Mouse (Mus musculus) limb, embryonic 11.5 days (tissue): ENCODE measurements around the gene Ubr4. TPM values are rescaled to one million over a fixed set of nuclear protein-coding genes. Genes with fewer than 3 reads are reported as not detected.

Experiments used
- ATAC-seq: fragments of 200-750 bp; cut with Nextera tagmentation; 2 replicates; pipeline ENCODE4 v1.8.0; 2017; ENCODE audit warnings: low read depth; ENCODE audit not compliant: insufficient number of reproducible peaks, low FRiP score, low TSS enrichment
- DNase-seq: peaks from one replicate; pipeline ENCODE4 v3.0.0-alpha.2; 2015; ENCODE audit warnings: low spot score
- H3K27ac ChIP-seq: fragments of 300-500 bp; sonication (generic); replicated peaks from 2 replicates; pipeline ENCODE4 v1.5.1; 2014; ENCODE audit warnings: low read depth, mild to moderate bottlenecking, low read length
- H3K27me3 ChIP-seq: fragments of 300-500 bp; sonication (generic); 2 replicates; pipeline ENCODE4 v1.6.1; 2014; ENCODE audit warnings: mild to moderate bottlenecking, low read length, mixed read lengths; ENCODE audit not compliant: control insufficient read depth, insufficient read depth
- H3K36me3 ChIP-seq: fragments of 300-500 bp; sonication (generic); 2 replicates; pipeline ENCODE4 v1.6.1; 2014; ENCODE audit warnings: mild to moderate bottlenecking, low read length, moderate library complexity, mixed read lengths; ENCODE audit not compliant: control insufficient read depth, insufficient read depth
- H3K4me1 ChIP-seq: fragments of 300-500 bp; sonication (generic); 2 replicates; pipeline ENCODE4 v1.6.1; 2014; ENCODE audit warnings: low read length, mixed read lengths; ENCODE audit not compliant: control insufficient read depth, insufficient read depth
- H3K4me2 ChIP-seq: fragments of 300-500 bp; sonication (generic); 2 replicates; pipeline ENCODE4 v1.6.1; 2014; ENCODE audit warnings: low read depth, mild to moderate bottlenecking, moderate library complexity; ENCODE audit not compliant: severe bottlenecking
- H3K4me3 ChIP-seq: fragments of 300-500 bp; sonication (generic); 2 replicates; pipeline ENCODE4 v1.5.1; 2014; ENCODE audit warnings: low read depth, low read length
- H3K9ac ChIP-seq: fragments of 300-500 bp; sonication (generic); 2 replicates; pipeline ENCODE4 v1.6.1; 2014; ENCODE audit warnings: mild to moderate bottlenecking, low read length
- H3K9me3 ChIP-seq: fragments of 300-500 bp; sonication (generic); 2 replicates; pipeline ENCODE4 v1.6.1; 2016; ENCODE audit warnings: low read length; ENCODE audit not compliant: control insufficient read depth
- WGBS: fragments of 180-500 bp; shearing (Covaris S2); extraction: QIAGEN DNeasy Blood & Tissue Kit; methylation state at CpG from one replicate; pipeline ENCODE4 v1.1.7; 2014; 5-methylcytosine and 5-hydroxymethylcytosine counted together
- polyA plus RNA-seq: library from polyadenylated mRNA; unstranded; fragments of >200 nt; fragmentation: Nextera tagmentation; extraction: Ambion mirVana; gene quantifications from 2 replicates; pipeline ENCODE4 v1.2.1, GENCODE M21; 2014

The Ubr4 gene
- polyA plus RNA-seq, 1 experiment from 2014 or later = 87.0 TPM

- no peaks in the 10 kb centered on the region; the same call in 1 of the 2 replicates for H3K36me3 ChIP-seq
- H3K4me2 ChIP-seq = no peak overlapping the region
- WGBS = 86% methylated on average over 8 of the region's 8 CpGs
- no peaks in the 10 kb centered on the region for H3K27me3 ChIP-seq
- ATAC-seq = no peak
- H3K4me1 ChIP-seq = no peaks in the 10 kb centered on the region
- no peak overlapping the region for H3K4me3 ChIP-seq
- no peak overlapping the region for H3K9ac ChIP-seq
- DNase-seq = no peak
- H3K27ac ChIP-seq = no peak overlapping the region
- H3K9me3 ChIP-seq = no peaks in the 10 kb centered on the region
These were observed 151.5 kb downstream of the Ubr4 start for GRCm38 (mm10) chr4:139503919-139504318.

DNA sequence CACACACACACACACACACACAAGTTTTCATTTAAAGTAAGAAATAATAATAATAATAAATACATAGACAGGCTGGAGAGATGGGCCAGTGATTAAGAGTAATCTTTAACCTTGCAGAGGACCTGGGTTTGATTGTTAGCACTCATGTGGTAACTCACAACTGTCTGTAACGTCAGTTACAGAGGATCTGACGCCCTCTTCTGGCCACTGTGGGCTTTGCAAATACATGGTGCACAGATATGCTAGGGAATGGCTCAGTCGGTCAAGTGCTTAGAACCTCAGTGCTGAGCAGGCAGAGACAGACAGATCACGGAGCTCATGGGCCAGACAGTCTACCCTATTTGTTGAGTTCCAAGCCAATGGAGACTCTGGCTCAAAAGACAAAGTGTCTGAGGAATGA lies 153.3 kb downstream of the Ubr4 start:
- no peaks in the 10 kb centered on the region for H3K4me1 ChIP-seq
- no peaks in the 10 kb centered on the region for H3K9me3 ChIP-seq
- H3K27ac ChIP-seq = no peak overlapping the region
- H3K4me2 ChIP-seq = no peak overlapping the region
- ATAC-seq (no peak), DNase-seq (no peak)
- H3K36me3 ChIP-seq = no peaks in the 10 kb centered on the region; the same call in 1 of the 2 replicates
- no peaks in the 10 kb centered on the region for H3K27me3 ChIP-seq
- H3K4me3 ChIP-seq = no peak overlapping the region
- no peak overlapping the region for H3K9ac ChIP-seq
- 74% methylated on average over 4 of the region's 4 CpGs for WGBS

- no peak overlapping the region for H3K4me3 ChIP-seq
- no peaks in the 10 kb centered on the region; the same call in 1 of the 2 replicates for H3K36me3 ChIP-seq
- WGBS = 90% methylated on average over 11 of the region's 11 CpGs
- no peak overlapping the region for H3K4me2 ChIP-seq
- no peaks in the 10 kb centered on the region for H3K4me1 ChIP-seq
- no peaks in the 10 kb centered on the region for H3K9me3 ChIP-seq
- H3K9ac ChIP-seq = no peak overlapping the region
- no peak for DNase-seq
- ATAC-seq = no peak
- H3K27ac ChIP-seq = no peak overlapping the region
- H3K27me3 ChIP-seq = no peaks in the 10 kb centered on the region
These were observed 154.3 kb downstream of the Ubr4 start for GRCm38 (mm10) chr4:139506727-139507126.

DNA sequence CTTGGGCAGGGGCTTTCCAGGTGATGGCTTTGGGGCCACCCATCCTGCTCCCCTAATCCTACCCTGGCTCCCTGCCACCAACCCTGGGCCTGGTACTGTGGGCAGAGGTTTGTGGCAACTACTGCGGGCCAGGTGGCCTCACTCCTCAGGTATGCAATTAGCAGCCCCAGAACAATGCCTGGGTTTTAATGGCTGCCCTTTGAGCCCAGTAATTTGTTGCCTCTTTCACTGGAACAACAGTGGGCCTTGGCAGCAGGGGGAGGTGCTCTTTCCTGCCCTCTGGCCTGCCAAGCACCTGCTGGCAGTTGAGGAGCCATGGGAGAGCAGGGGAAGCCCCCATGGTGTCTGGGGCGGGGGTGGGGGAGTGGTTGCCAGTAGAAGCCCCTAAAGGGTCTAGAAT lies 156.7 kb downstream of the Ubr4 start:
- no peak for DNase-seq
- no peak overlapping the region for H3K9ac ChIP-seq
- no peaks in the 10 kb centered on the region for H3K27me3 ChIP-seq
- 70% methylated on average over 2 of the region's 2 CpGs for WGBS
- H3K36me3 ChIP-seq = no peaks in the 10 kb centered on the region; the same call in 1 of the 2 replicates
- no peaks in the 10 kb centered on the region for H3K4me1 ChIP-seq
- no peak overlapping the region for H3K4me2 ChIP-seq
- H3K4me3 ChIP-seq = no peak overlapping the region
- H3K27ac ChIP-seq = no peak overlapping the region
- no peaks in the 10 kb centered on the region for H3K9me3 ChIP-seq
- ATAC-seq = no peak

DNA sequence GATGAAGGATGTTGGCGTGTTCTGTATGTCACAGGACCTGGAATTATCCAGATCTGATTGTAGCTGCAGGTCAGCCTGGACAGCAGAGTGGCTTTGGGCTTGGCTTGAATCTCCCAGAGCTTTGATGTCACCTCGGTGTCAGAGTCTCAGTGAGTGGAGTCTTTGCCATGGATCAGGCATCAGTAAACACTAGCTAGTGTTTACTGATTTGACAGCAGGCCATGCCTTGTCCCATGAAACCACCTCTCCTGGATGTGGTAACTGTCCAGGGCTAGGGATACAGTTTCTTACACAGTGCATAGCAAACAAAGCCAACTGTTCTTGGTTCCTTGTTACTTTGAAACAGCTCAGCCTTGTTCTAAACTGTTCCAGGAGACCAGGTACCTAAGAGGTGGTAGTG lies 159.1 kb downstream of the Ubr4 start:
- Histone ChIP-seq H3K27ac (no peak overlapping the region), H3K27me3 (no peaks in the 10 kb centered on the region), H3K9ac (no peak overlapping the region), H3K4me3 (no peak overlapping the region), H3K4me1 (no peaks in the 10 kb centered on the region), H3K36me3 (no peaks in the 10 kb centered on the region; the same call in 1 of the 2 replicates), H3K9me3 (no peaks in the 10 kb centered on the region), H3K4me2 (no peak overlapping the region)
- no peak for DNase-seq
- WGBS = 72% methylated on average over 2 of the region's 2 CpGs
- no peak for ATAC-seq

GRCm38 (mm10) chr4:139512985-139513384 lies 160.6 kb downstream of the Ubr4 start:
- H3K4me2 ChIP-seq = no peak overlapping the region
- ATAC-seq (no peak), DNase-seq (no peak)
- no peaks in the 10 kb centered on the region for H3K9me3 ChIP-seq
- H3K4me1 ChIP-seq = no peaks in the 10 kb centered on the region
- WGBS = 87% methylated on average over 2 of the region's 2 CpGs
- H3K4me3 ChIP-seq = no peak overlapping the region
- no peaks in the 10 kb centered on the region for H3K27me3 ChIP-seq
- no peaks in the 10 kb centered on the region; the same call in 1 of the 2 replicates for H3K36me3 ChIP-seq
- no peak overlapping the region for H3K9ac ChIP-seq
- no peak overlapping the region for H3K27ac ChIP-seq

GRCm38 (mm10) chr4:139519221-139519620 lies 166.8 kb downstream of the Ubr4 start:
- Histone ChIP-seq H3K27ac (no peak overlapping the region), H3K4me3 (no peak overlapping the region), H3K36me3 (no peaks in the 10 kb centered on the region; the same call in 1 of the 2 replicates), H3K27me3 (no peaks in the 10 kb centered on the region), H3K4me2 (no peak overlapping the region), H3K9ac (no peak overlapping the region), H3K4me1 (no peaks in the 10 kb centered on the region), H3K9me3 (no peaks in the 10 kb centered on the region)
- DNase-seq (no peak), ATAC-seq (no peak)
- 80% methylated on average over 6 of the region's 6 CpGs for WGBS

- H3K4me1 ChIP-seq = no peaks in the 10 kb centered on the region
- no peak overlapping the region for H3K4me3 ChIP-seq
- WGBS = 87% methylated on average over 10 of the region's 10 CpGs
- DNase-seq (no peak), ATAC-seq (no peak)
- H3K36me3 ChIP-seq = no peaks in the 10 kb centered on the region; the same call in 1 of the 2 replicates
- no peak overlapping the region for H3K4me2 ChIP-seq
- no peaks in the 10 kb centered on the region for H3K27me3 ChIP-seq
- no peak overlapping the region for H3K27ac ChIP-seq
- H3K9ac ChIP-seq = no peak overlapping the region
- no peaks in the 10 kb centered on the region for H3K9me3 ChIP-seq
These were observed 169.5 kb downstream of the Ubr4 start for GRCm38 (mm10) chr4:139521926-139522325.

GRCm38 (mm10) chr4:139526475-139526874 lies 174.1 kb downstream of the Ubr4 start:
- Histone ChIP-seq H3K4me1 (no peaks in the 10 kb centered on the region), H3K4me2 (no peak overlapping the region), H3K9me3 (no peaks in the 10 kb centered on the region), H3K36me3 (no peaks in the 10 kb centered on the region; the same call in 1 of the 2 replicates), H3K4me3 (no peak overlapping the region), H3K27me3 (no peaks in the 10 kb centered on the region), H3K27ac (no peak overlapping the region), H3K9ac (no peak overlapping the region)
- WGBS = 84% methylated on average over 12 of the region's 12 CpGs
- ATAC-seq (no peak), DNase-seq (no peak)
